Mouse (Mus musculus): Measurements from ENCODE around the gene Sox18. TPM values are rescaled to one million over a fixed set of nuclear protein-coding genes. Genes with fewer than 3 reads are reported as not detected.

Sox18 gene
- total and polyA plus RNA-seq, 2 experiments from 2014 or later, result 10.6 to 14.7 TPM

DNA sequence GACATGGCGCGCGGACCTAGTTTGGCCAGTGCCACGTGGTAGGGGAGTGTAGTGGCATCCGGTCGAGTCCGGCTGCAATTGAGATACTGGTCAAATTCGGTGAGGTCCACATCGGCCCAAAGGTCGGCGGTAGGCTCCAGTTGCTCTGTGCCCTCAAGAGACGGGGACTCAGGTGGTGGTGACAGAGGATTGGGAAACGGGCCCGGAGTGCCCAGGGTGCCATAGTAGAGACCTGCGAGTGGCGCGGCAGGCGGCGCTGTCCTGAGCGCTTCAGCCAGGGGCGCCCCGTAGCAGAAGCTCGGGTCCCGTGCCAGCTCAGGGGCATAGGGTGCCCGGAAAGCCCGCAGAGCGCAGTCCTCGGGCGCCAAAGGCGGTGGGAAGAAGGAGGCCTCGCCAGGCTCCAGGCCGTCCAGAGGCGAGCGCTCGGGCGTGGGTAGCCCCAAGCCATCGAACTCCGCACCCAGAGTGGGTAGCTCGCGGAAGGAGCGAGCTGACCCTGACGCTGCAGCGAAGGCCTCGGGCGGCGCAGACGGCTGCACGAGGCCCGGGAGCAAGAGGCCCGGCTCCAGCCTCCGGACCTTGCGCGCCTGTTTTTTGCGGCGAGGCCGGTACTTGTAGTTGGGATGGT, 1.0 kb downstream of the Sox18 start:
- ATAC-seq, result no peak
- peaks cover 31% of the 10 kb centered on the region for H3K27me3 ChIP-seq (ENCODE audit: insufficient read depth, low read length)
- H3K9me3 ChIP-seq (ENCODE audit: low read length), result no peaks in the 10 kb centered on the region
- peak overlapping the region; percentile 42 for H3K4me3 ChIP-seq (ENCODE audit: low read length)
- no peak for DNase-seq (ENCODE audit: low spot score)
- H3K4me2 ChIP-seq (ENCODE audit: low read depth, low read length), result peak overlapping the region; percentile 62
- TF ChIP-seq CTCF (IDR thresholded peaks at IDR 0.05; ENCODE audit: low read depth), result 0 out of 2 replicates have a peak, but pooled peaks have one; percentile 17
- peaks cover 16% of the 10 kb centered on the region for H3K4me1 ChIP-seq (ENCODE audit: insufficient read depth, low read length)
- WGBS, result 4% methylated on average over 49 of the region's 56 CpGs
- no peak overlapping the region for H3K27ac ChIP-seq
- H3K36me3 ChIP-seq (ENCODE audit: insufficient read depth, low read length), result no peaks in the 10 kb centered on the region; the same call in 1 of the 2 replicates
- H3K9ac ChIP-seq (replicated peaks; ENCODE audit: low read length), result peak overlapping the region; percentile 44

DNA sequence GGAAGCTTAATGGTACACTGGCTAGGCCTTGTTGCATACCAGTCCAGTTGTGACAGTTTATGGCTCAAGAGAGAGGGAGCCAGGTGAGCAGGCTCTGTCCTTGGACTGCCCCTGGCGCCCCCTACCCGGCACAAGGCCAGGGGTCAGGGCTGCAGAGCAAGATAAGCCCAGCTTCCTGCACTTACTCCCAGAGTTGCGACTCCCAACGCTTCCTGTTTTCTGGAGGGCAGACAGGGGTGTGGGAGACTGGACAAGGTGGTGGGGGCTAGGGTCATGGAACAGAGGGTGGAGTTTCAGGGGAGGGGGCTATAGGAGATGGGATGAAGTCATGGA, 8.2 kb downstream of the Sox18 start:
- 32% methylated on average over 4 of the region's 4 CpGs for WGBS
- no peak overlapping the region for H3K4me3 ChIP-seq (ENCODE audit: low read length)

DNA sequence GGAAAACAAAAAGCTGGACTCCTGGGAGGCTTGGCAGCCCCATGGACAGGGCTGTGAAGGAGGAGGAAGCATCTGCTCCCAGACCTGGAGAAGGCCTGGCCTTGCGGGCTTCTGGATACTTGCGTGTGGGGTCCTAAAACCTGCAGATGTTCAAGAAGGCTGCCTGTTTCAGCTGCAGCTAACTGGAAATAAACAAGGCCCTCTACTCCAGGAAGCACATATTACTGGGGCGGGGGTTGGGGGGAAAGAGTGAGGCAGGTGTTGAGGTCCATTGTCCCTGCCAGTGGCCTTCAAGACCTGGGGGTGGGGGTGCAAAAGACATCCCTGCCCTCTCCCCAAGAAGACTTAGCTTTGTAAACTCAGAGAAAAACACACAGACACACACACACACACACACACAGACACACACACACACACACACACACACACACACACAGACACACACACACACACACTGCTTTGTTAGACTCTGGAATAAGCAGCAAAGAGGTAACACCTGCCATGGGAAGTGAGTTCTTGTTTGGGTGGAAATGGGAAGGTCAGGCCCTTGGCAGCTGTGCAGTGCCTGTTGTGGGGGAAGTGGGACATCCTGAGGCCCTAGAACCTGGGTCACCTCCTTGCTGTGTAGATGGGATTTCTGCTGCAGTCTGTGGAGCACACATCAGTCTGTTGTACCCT, 8.7 kb downstream of the Sox18 start:
- H3K9ac ChIP-seq (replicated peaks; ENCODE audit: low read length), result no peak overlapping the region
- ATAC-seq (no peak), DNase-seq (ENCODE audit: low spot score) (no peak)
- no peak for TF ChIP-seq CTCF (IDR thresholded peaks at IDR 0.05; ENCODE audit: low read depth)
- H3K27me3 ChIP-seq (ENCODE audit: insufficient read depth, low read length), result no peaks in the 10 kb centered on the region
- H3K36me3 ChIP-seq (ENCODE audit: insufficient read depth, low read length), result no peaks in the 10 kb centered on the region
- H3K9me3 ChIP-seq (ENCODE audit: low read length), result no peaks in the 10 kb centered on the region
- H3K4me3 ChIP-seq (ENCODE audit: low read length), result no peak overlapping the region
- no peaks in the 10 kb centered on the region for H3K4me1 ChIP-seq (ENCODE audit: insufficient read depth, low read length)
- H3K4me2 ChIP-seq (ENCODE audit: low read depth, low read length), result no peak overlapping the region
- WGBS, result 86% methylated on average over 3 of the region's 3 CpGs
- H3K27ac ChIP-seq, result no peak overlapping the region

More for the DNA sequence above, 8.2 kb downstream of the Sox18 start:
- no peaks in the 10 kb centered on the region for H3K27me3 ChIP-seq (ENCODE audit: insufficient read depth, low read length)
- ATAC-seq, result no peak
- no peak overlapping the region for H3K4me2 ChIP-seq (ENCODE audit: low read depth, low read length)
- no peak for TF ChIP-seq CTCF (IDR thresholded peaks at IDR 0.05; ENCODE audit: low read depth)
- H3K9me3 ChIP-seq (ENCODE audit: low read length), result no peaks in the 10 kb centered on the region
- DNase-seq (ENCODE audit: low spot score), result no peak
- no peak overlapping the region for H3K9ac ChIP-seq (replicated peaks; ENCODE audit: low read length)
- H3K36me3 ChIP-seq (ENCODE audit: insufficient read depth, low read length), result no peaks in the 10 kb centered on the region; the same call in 1 of the 2 replicates
- H3K4me1 ChIP-seq (ENCODE audit: insufficient read depth, low read length), result no peaks in the 10 kb centered on the region
- no peak overlapping the region for H3K27ac ChIP-seq

DNA sequence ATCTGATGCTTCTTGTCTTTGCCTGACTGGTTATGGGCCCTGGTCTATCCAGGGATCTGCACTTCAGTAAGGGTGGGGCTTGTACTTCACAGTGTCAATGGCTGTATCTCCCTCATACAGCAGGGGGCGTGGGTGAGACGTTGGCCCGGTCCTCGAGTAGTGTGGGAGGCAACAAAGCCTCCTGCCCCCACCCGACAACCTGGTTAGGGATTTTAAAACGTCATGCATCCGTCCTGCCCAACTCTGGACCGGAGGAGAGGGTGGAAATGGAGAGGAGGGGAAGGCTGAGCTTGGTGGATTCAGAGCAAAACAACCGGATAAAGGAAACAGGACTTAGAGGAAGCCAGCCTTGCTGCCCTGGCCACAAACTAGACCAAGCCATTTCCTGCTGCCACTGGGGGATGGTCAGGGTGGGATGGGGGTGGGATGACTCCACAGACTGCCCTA, 11.8 kb downstream of the Sox18 start:
- no peak overlapping the region for H3K4me2 ChIP-seq (ENCODE audit: low read depth, low read length)
- H3K4me1 ChIP-seq (ENCODE audit: insufficient read depth, low read length), result no peaks in the 10 kb centered on the region
- H3K27me3 ChIP-seq (ENCODE audit: insufficient read depth, low read length), result no peaks in the 10 kb centered on the region
- H3K36me3 ChIP-seq (ENCODE audit: insufficient read depth, low read length), result peaks cover 18% of the 10 kb centered on the region
- WGBS, result 13% methylated on average over 9 of the region's 9 CpGs
- peak overlapping the region; percentile 26; the same call in 1 of the 2 replicates for H3K27ac ChIP-seq
- no peak overlapping the region for H3K9ac ChIP-seq (replicated peaks; ENCODE audit: low read length)
- peak; percentile 88 for TF ChIP-seq CTCF (IDR thresholded peaks at IDR 0.05; ENCODE audit: low read depth)
- H3K9me3 ChIP-seq (ENCODE audit: low read length), result no peaks in the 10 kb centered on the region
- no peak overlapping the region for H3K4me3 ChIP-seq (ENCODE audit: low read length)
- DNase-seq (ENCODE audit: low spot score) (peak; percentile 76), ATAC-seq (peak; percentile 91)

DNA sequence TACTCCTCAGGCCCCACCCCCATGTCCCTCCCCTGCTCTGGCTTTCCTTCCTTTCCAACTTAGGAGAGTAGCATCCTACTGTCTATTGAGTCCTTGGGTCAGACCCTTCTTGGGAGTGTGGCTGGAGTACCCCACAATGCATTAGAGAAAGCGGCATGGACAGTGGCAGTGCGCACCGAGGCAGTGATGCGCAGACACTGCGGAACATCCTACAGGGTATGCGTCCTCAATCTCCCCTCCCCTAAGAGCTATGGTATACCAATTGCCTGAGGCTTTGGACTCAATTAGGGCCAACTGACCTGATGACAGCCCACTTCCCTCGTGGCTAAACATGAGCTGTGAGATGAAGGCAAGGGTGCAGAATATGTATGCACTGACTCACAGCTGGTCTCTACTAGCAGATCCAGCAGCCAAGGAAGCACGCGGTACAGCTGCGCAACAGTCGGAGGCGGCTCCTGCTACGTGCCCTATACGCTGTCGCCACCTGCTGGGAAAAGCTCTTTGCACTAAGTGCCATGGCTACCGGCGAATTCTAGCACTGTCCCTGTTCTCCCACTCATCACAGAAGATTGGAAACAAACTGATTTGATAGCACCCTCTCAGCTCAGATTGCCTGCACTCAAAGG, 12.4 kb downstream of the Sox18 start:
- H3K27me3 ChIP-seq (ENCODE audit: insufficient read depth, low read length), result no peaks in the 10 kb centered on the region
- no peak overlapping the region for H3K4me3 ChIP-seq (ENCODE audit: low read length)
- no peak overlapping the region for H3K9ac ChIP-seq (replicated peaks; ENCODE audit: low read length)
- peaks cover 19% of the 10 kb centered on the region for H3K36me3 ChIP-seq (ENCODE audit: insufficient read depth, low read length)
- ATAC-seq, result peak; percentile 36
- H3K27ac ChIP-seq, result no peak overlapping the region
- no peak for TF ChIP-seq CTCF (IDR thresholded peaks at IDR 0.05; ENCODE audit: low read depth)
- peak; percentile 34 for DNase-seq (ENCODE audit: low spot score)
- no peak overlapping the region for H3K4me2 ChIP-seq (ENCODE audit: low read depth, low read length)
- WGBS, result 39% methylated on average over 17 of the region's 17 CpGs
- H3K4me1 ChIP-seq (ENCODE audit: insufficient read depth, low read length), result no peaks in the 10 kb centered on the region
- no peaks in the 10 kb centered on the region for H3K9me3 ChIP-seq (ENCODE audit: low read length)

DNA sequence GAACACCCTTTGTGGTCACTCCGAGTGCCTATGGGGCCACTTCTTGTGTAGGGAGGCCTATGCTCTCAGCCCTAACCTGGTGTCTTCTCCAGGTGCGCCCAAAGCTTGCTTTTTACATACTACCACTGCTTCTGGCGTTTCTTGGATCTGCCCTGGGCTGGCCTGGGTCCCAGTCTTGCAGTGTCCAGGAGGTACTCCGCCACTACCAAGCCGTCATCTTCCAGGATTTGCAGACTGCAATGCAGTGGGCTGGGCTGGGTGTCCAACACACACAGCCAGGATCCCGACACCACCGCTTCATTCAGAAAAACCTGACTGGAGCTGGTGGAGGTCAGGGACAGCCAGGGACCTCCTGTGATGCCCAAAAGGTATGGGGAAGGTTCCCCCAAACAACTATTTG, 12.9 kb downstream of the Sox18 start:
- Histone ChIP-seq H3K36me3 (ENCODE audit: insufficient read depth, low read length) (peaks cover 21% of the 10 kb centered on the region), H3K27ac (no peak overlapping the region), H3K27me3 (ENCODE audit: insufficient read depth, low read length) (no peaks in the 10 kb centered on the region), H3K4me3 (ENCODE audit: low read length) (no peak overlapping the region), H3K9ac (replicated peaks; ENCODE audit: low read length) (no peak overlapping the region), H3K4me1 (ENCODE audit: insufficient read depth, low read length) (no peaks in the 10 kb centered on the region), H3K4me2 (ENCODE audit: low read depth, low read length) (no peak overlapping the region), H3K9me3 (ENCODE audit: low read length) (no peaks in the 10 kb centered on the region)
- WGBS, result 84% methylated on average over 7 of the region's 7 CpGs
- DNase-seq (ENCODE audit: low spot score) (no peak), ATAC-seq (no peak)
- no peak for TF ChIP-seq CTCF (IDR thresholded peaks at IDR 0.05; ENCODE audit: low read depth)
